Mouse (Mus musculus) erythroblast, embryonic 14.5 days (primary cell): ENCODE data around the gene Ciz1.

Experiments used
- GATA1 ChIP-seq: IDR thresholded peaks from 2 replicates; pipeline ENCODE4 v1.6.1; 2012; ENCODE audit warnings: low read length, inconsistent platforms, mixed read lengths
- TAL1 ChIP-seq: IDR thresholded peaks from 3 replicates; pipeline ENCODE4 v1.6.1; 2012; ENCODE audit warnings: low read length, inconsistent platforms, mixed read lengths

GRCm38 (mm10) chr2:32354336-32354895, 2.3 kb downstream of the Ciz1 start:
- TF ChIP-seq GATA1, result no peak
- no peak for TF ChIP-seq TAL1
